Mouse (Mus musculus): Measurements from ENCODE around the gene Nol8. TPM values are rescaled to one million over a fixed set of nuclear protein-coding genes. Genes with fewer than 3 reads are reported as not detected.
A peak's percentile ranks its signal among the peaks of the same experiment; 100 is the strongest.

Gene Nol8
- polyA plus RNA-seq (2012; rRNA removed), result 0.06 and 0.09 TPM in 2 replicates

GRCm38 (mm10) chr13:49652481-49653179 is at the start of gene Nol8, which contains the start of gene Cenpp:
Gene Nol8, plus strand, starts transcription at chr13:49653078.
Gene Cenpp, minus strand, starts transcription at chr13:49652785.
- Histone ChIP-seq H3K27me3 (ENCODE audit: control insufficient read depth, insufficient read depth, low read length) (no peaks in the 10 kb centered on the region), H3K36me3 (ENCODE audit: control insufficient read depth, insufficient read depth, low read length) (peaks cover 3% of the 10 kb centered on the region), H3K4me3 (ENCODE audit: low read depth, low read length) (peak within 1 kb of the TSS; percentile 89), H3K27ac (ENCODE audit: insufficient read depth, low read depth, low read length) (0 out of 2 replicates have a peak within 1 kb of the TSS, but pooled peaks have one; percentile 10), H3K4me1 (ENCODE audit: control insufficient read depth, insufficient read depth, insufficient read length, low read length) (no peaks in the 10 kb centered on the region)
- under 1% methylated on average over 68 of the region's 68 CpGs for WGBS
- TF ChIP-seq POLR2A (IDR thresholded peaks at IDR 0.05; ENCODE audit: low read depth, low read length), result no peak
- TF ChIP-seq CTCF (IDR thresholded peaks at IDR 0.05; ENCODE audit: extremely low read depth, insufficient read length, insufficient replicate concordance, low read depth, low read length), result no peak

- no peak for TF ChIP-seq POLR2A (IDR thresholded peaks at IDR 0.05; ENCODE audit: low read depth, low read length)
- TF ChIP-seq CTCF (IDR thresholded peaks at IDR 0.05; ENCODE audit: extremely low read depth, insufficient read length, insufficient replicate concordance, low read depth, low read length), result no peak
- Histone ChIP-seq H3K27me3 (ENCODE audit: control insufficient read depth, insufficient read depth, low read length) (no peaks in the 10 kb centered on the region), H3K4me3 (ENCODE audit: low read depth, low read length) (no peak overlapping the region), H3K27ac (ENCODE audit: insufficient read depth, low read depth, low read length) (no peak overlapping the region), H3K36me3 (ENCODE audit: control insufficient read depth, insufficient read depth, low read length) (no peaks in the 10 kb centered on the region), H3K4me1 (ENCODE audit: control insufficient read depth, insufficient read depth, insufficient read length, low read length) (no peaks in the 10 kb centered on the region)
These were observed 49.3 kb upstream of the Nol8 start for GRCm38 (mm10) chr13:49603603-49604002.

GRCm38 (mm10) chr13:49607714-49608113 is 45.2 kb upstream of the Nol8 start, which contains the start of gene Ogn:
Gene Ogn, plus strand, starts transcription at chr13:49608046.
- Histone ChIP-seq H3K27ac (ENCODE audit: insufficient read depth, low read depth, low read length) (no peak within 1 kb of the TSS), H3K4me3 (ENCODE audit: low read depth, low read length) (no peak within 1 kb of the TSS), H3K27me3 (ENCODE audit: control insufficient read depth, insufficient read depth, low read length) (no peaks in the 10 kb centered on the region), H3K36me3 (ENCODE audit: control insufficient read depth, insufficient read depth, low read length) (no peaks in the 10 kb centered on the region), H3K4me1 (ENCODE audit: control insufficient read depth, insufficient read depth, insufficient read length, low read length) (no peaks in the 10 kb centered on the region)
- WGBS, result 85% methylated on average over 4 of the region's 4 CpGs
- TF ChIP-seq POLR2A (IDR thresholded peaks at IDR 0.05; ENCODE audit: low read depth, low read length) (no peak), CTCF (IDR thresholded peaks at IDR 0.05; ENCODE audit: extremely low read depth, insufficient read length, insufficient replicate concordance, low read depth, low read length) (no peak)

GRCm38 (mm10) chr13:49608589-49609322 is 44.1 kb upstream of the Nol8 start:
- TF ChIP-seq POLR2A (IDR thresholded peaks at IDR 0.05; ENCODE audit: low read depth, low read length), result no peak
- TF ChIP-seq CTCF (IDR thresholded peaks at IDR 0.05; ENCODE audit: extremely low read depth, insufficient read length, insufficient replicate concordance, low read depth, low read length), result no peak
- Histone ChIP-seq H3K36me3 (ENCODE audit: control insufficient read depth, insufficient read depth, low read length) (no peaks in the 10 kb centered on the region), H3K4me3 (ENCODE audit: low read depth, low read length) (no peak overlapping the region), H3K27ac (ENCODE audit: insufficient read depth, low read depth, low read length) (no peak overlapping the region), H3K4me1 (ENCODE audit: control insufficient read depth, insufficient read depth, insufficient read length, low read length) (no peaks in the 10 kb centered on the region), H3K27me3 (ENCODE audit: control insufficient read depth, insufficient read depth, low read length) (no peaks in the 10 kb centered on the region)
- 77% methylated on average over 4 of the region's 4 CpGs for whole genome bisulfite sequencing

GRCm38 (mm10) chr13:49617021-49617420 is 35.9 kb upstream of the Nol8 start:
- no peaks in the 10 kb centered on the region for H3K4me1 ChIP-seq (ENCODE audit: control insufficient read depth, insufficient read depth, insufficient read length, low read length)
- H3K27ac ChIP-seq (ENCODE audit: insufficient read depth, low read depth, low read length), result no peak overlapping the region
- no peak overlapping the region for H3K4me3 ChIP-seq (ENCODE audit: low read depth, low read length)
- TF ChIP-seq CTCF (IDR thresholded peaks at IDR 0.05; ENCODE audit: extremely low read depth, insufficient read length, insufficient replicate concordance, low read depth, low read length) (no peak), POLR2A (IDR thresholded peaks at IDR 0.05; ENCODE audit: low read depth, low read length) (no peak)
- no peaks in the 10 kb centered on the region for H3K36me3 ChIP-seq (ENCODE audit: control insufficient read depth, insufficient read depth, low read length)
- no peaks in the 10 kb centered on the region for H3K27me3 ChIP-seq (ENCODE audit: control insufficient read depth, insufficient read depth, low read length)
- 88% methylated on average over 3 of the region's 3 CpGs for WGBS

- Histone ChIP-seq H3K27ac (ENCODE audit: insufficient read depth, low read depth, low read length) (no peak overlapping the region), H3K4me1 (ENCODE audit: control insufficient read depth, insufficient read depth, insufficient read length, low read length) (no peaks in the 10 kb centered on the region), H3K27me3 (ENCODE audit: control insufficient read depth, insufficient read depth, low read length) (no peaks in the 10 kb centered on the region), H3K36me3 (ENCODE audit: control insufficient read depth, insufficient read depth, low read length) (no peaks in the 10 kb centered on the region), H3K4me3 (ENCODE audit: low read depth, low read length) (no peak overlapping the region)
- TF ChIP-seq POLR2A (IDR thresholded peaks at IDR 0.05; ENCODE audit: low read depth, low read length) (no peak), CTCF (IDR thresholded peaks at IDR 0.05; ENCODE audit: extremely low read depth, insufficient read length, insufficient replicate concordance, low read depth, low read length) (no peak)
These were observed 34.5 kb upstream of the Nol8 start for GRCm38 (mm10) chr13:49618365-49618764.

GRCm38 (mm10) chr13:49623216-49623615 is 29.7 kb upstream of the Nol8 start:
- H3K36me3 ChIP-seq (ENCODE audit: control insufficient read depth, insufficient read depth, low read length), result no peaks in the 10 kb centered on the region
- H3K4me3 ChIP-seq (ENCODE audit: low read depth, low read length), result no peak overlapping the region
- H3K27ac ChIP-seq (ENCODE audit: insufficient read depth, low read depth, low read length), result no peak overlapping the region
- TF ChIP-seq POLR2A (IDR thresholded peaks at IDR 0.05; ENCODE audit: low read depth, low read length), result no peak
- no peak for TF ChIP-seq CTCF (IDR thresholded peaks at IDR 0.05; ENCODE audit: extremely low read depth, insufficient read length, insufficient replicate concordance, low read depth, low read length)
- 69% methylated on average over 1 of the region's 1 CpGs for WGBS
- no peaks in the 10 kb centered on the region for H3K27me3 ChIP-seq (ENCODE audit: control insufficient read depth, insufficient read depth, low read length)
- H3K4me1 ChIP-seq (ENCODE audit: control insufficient read depth, insufficient read depth, insufficient read length, low read length), result no peaks in the 10 kb centered on the region

Data from small intestine, adult 2 months (tissue).